Comparison of ENCODE assay signal across 8 mouse cellular contexts in the genomic region with DNA sequence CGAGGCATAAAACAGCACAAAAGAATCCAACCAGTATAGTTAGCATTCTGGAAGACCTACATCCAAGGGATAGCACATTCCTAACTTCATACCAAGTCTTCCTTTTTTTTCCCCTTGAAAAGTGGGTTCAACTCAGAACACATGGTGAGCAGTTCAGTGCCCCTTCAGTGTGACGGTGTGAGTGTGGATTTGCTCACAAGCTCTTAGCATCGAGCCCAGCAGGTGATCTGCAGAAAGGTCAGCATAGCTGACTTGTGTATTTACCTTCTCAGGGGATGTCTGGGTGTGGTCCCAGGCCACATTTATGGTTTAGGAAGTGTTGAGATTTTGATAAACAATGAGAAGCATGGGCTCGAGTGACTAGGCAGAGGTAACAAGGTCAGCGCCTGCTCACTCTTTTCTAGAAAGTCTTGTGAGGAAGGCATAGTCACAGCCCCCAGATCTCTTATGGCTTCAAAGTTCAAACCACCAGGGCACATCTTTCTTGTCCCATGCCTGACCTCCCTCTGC. TPM values are rescaled to one million over a fixed set of nuclear protein-coding genes. Genes with fewer than 3 reads are reported as not detected.
DNase-seq lines count a peak whose midpoint lies in the region; ATAC-seq and TF ChIP-seq lines count a peak whose summit lies in the region.

No protein-coding gene starts in this region.

- peaks cover 45% of the 10 kb centered on the region for H3K4me1 ChIP-seq in lung, embryonic 15.5 days
- peaks cover 15% of the 10 kb centered on the region for H3K4me1 ChIP-seq in lung, adult 2 months (ENCODE audit: control insufficient read depth, insufficient read depth, low read length)
- H3K4me1 ChIP-seq in forebrain, embryonic 15.5 days, result peaks cover 36% of the 10 kb centered on the region
- H3K4me1 ChIP-seq in limb, embryonic 13.5 days, result peaks cover 46% of the 10 kb centered on the region
- peaks cover 30% of the 10 kb centered on the region for H3K4me1 ChIP-seq in stomach, embryonic 15.5 days

- no peak overlapping the region for H3K9ac ChIP-seq in lung, embryonic 15.5 days
- H3K9ac ChIP-seq in forebrain, embryonic 15.5 days (replicated peaks), result peak overlapping the region; percentile 2; the same call in 1 of the 2 replicates
- H3K9ac ChIP-seq in limb, embryonic 13.5 days, result no peak overlapping the region
- H3K9ac ChIP-seq in stomach, embryonic 15.5 days, result no peak overlapping the region

- peak overlapping the region; percentile 7 for H3K4me2 ChIP-seq in lung, embryonic 15.5 days
- H3K4me2 ChIP-seq in forebrain, embryonic 15.5 days (replicated peaks), result 0 out of 2 replicates have a peak overlapping the region, but pooled peaks have one; percentile 10
- peak overlapping the region; percentile 29 for H3K4me2 ChIP-seq in limb, embryonic 13.5 days (replicated peaks)
- peak overlapping the region; percentile 39 for H3K4me2 ChIP-seq in stomach, embryonic 15.5 days

- H3K27ac ChIP-seq in lung, embryonic 15.5 days, result peak overlapping the region; percentile 94
- peak overlapping the region; percentile 93 for H3K27ac ChIP-seq in forebrain, embryonic 15.5 days (replicated peaks)
- H3K27ac ChIP-seq in limb, embryonic 13.5 days, result peak overlapping the region; percentile 83
- H3K27ac ChIP-seq in stomach, embryonic 15.5 days, result peak overlapping the region; percentile 91

- no peak for TF ChIP-seq POLR2A in lung, adult 2 months (IDR thresholded peaks at IDR 0.05; ENCODE audit: borderline replicate concordance, extremely low read depth, low read depth, low read length)

- no peak for ATAC-seq in lung, embryonic 15.5 days (ENCODE audit: borderline replicate concordance, extremely low read depth, low FRiP score, low TSS enrichment)
- no peak for ATAC-seq in forebrain, embryonic 15.5 days (replicated peaks)
- 0 out of 2 replicates have a peak, but pooled peaks have one; percentile 12 for ATAC-seq in limb, embryonic 13.5 days (ENCODE audit: low FRiP score, low read depth)
- no peak for ATAC-seq in stomach, embryonic 15.5 days (ENCODE audit: insufficient read depth, low FRiP score, low read depth)
- ATAC-seq in frontal cortex, adult (ENCODE audit: low TSS enrichment), result no peak

- peaks cover 8% of the 10 kb centered on the region; the same call in 1 of the 2 replicates for H3K36me3 ChIP-seq in lung, embryonic 15.5 days
- H3K36me3 ChIP-seq in forebrain, embryonic 15.5 days, result no peaks in the 10 kb centered on the region
- H3K36me3 ChIP-seq in limb, embryonic 13.5 days, result no peaks in the 10 kb centered on the region
- no peaks in the 10 kb centered on the region for H3K36me3 ChIP-seq in stomach, embryonic 15.5 days

- H3K4me3 ChIP-seq in lung, embryonic 15.5 days, result no peak overlapping the region
- H3K4me3 ChIP-seq in lung, adult 2 months (replicated peaks; ENCODE audit: extremely low read depth, low read depth, low read length), result no peak overlapping the region
- no peak overlapping the region for H3K4me3 ChIP-seq in forebrain, embryonic 15.5 days
- H3K4me3 ChIP-seq in limb, embryonic 13.5 days, result no peak overlapping the region
- H3K4me3 ChIP-seq in stomach, embryonic 15.5 days (replicated peaks), result no peak overlapping the region

- DNase-seq in lung, adult 2 months, result no peak
- DNase-seq in adrenal gland, postnatal 25 days, result no peak
- no peak for DNase-seq in frontal cortex, postnatal 25 days (ENCODE audit: low spot score in 2 of 2)

- H3K9me3 ChIP-seq in lung, embryonic 15.5 days, result no peaks in the 10 kb centered on the region
- no peaks in the 10 kb centered on the region for H3K9me3 ChIP-seq in forebrain, embryonic 15.5 days
- no peaks in the 10 kb centered on the region for H3K9me3 ChIP-seq in limb, embryonic 13.5 days
- no peaks in the 10 kb centered on the region for H3K9me3 ChIP-seq in stomach, embryonic 15.5 days

- no peak for TF ChIP-seq CTCF in lung, adult 2 months (IDR thresholded peaks at IDR 0.05; ENCODE audit: insufficient read depth, low read length)

- 16% methylated on average over 5 of the region's 5 CpGs for WGBS in lung, embryonic 15.5 days
- WGBS in lung, adult 2 months, result 37% methylated on average over 5 of the region's 5 CpGs
- WGBS in forebrain, embryonic 15.5 days, result 37% methylated on average over 5 of the region's 5 CpGs
- WGBS in limb, embryonic 13.5 days, result 20% methylated on average over 5 of the region's 5 CpGs
- WGBS in stomach, embryonic 15.5 days, result 21% methylated on average over 5 of the region's 5 CpGs

- H3K27me3 ChIP-seq in lung, embryonic 15.5 days, result no peaks in the 10 kb centered on the region
- H3K27me3 ChIP-seq in forebrain, embryonic 15.5 days, result no peaks in the 10 kb centered on the region
- H3K27me3 ChIP-seq in limb, embryonic 13.5 days, result no peaks in the 10 kb centered on the region
- no peaks in the 10 kb centered on the region for H3K27me3 ChIP-seq in stomach, embryonic 15.5 days (replicated peaks)

RNA-seq across cellular contexts. Expression of gene Traf3ip2, which starts 46.2 kb away (rescaled TPM):
- 30.1 and 33.5 TPM in 2 replicates for polyA plus RNA-seq in lung, embryonic 15.5 days (2015; fragmentation: Nextera tagmentation; extraction: Ambion mirVana)
- 20.0 and 23.2 TPM in 2 replicates for polyA plus RNA-seq in lung, adult 2 months (2012; rRNA removed)
- 4.5 and 5.0 TPM in 2 replicates for polyA plus RNA-seq in forebrain, embryonic 15.5 days (2015; fragmentation: Nextera tagmentation; extraction: Ambion mirVana)
- polyA plus RNA-seq in limb, embryonic 13.5 days (2015; fragmentation: Nextera tagmentation; extraction: Ambion mirVana), result 8.5 and 9.0 TPM in 2 replicates
- 29.0 and 29.6 TPM in 2 replicates for polyA plus RNA-seq in stomach, embryonic 15.5 days (2015; fragmentation: Nextera tagmentation; extraction: Ambion mirVana)
- 24.4 and 26.0 TPM in 2 replicates for total RNA-seq in adrenal gland, postnatal 25 days (2021)
